Mouse (Mus musculus): ENCODE measurements at regions not wholly inside any gene's neighbourhood (a gene's known extent, or its start where the extent isn't known, plus 50 kb on each side); places are given as distances from the start of the nearest gene placed in this dataset.

GRCm38 (mm10) chr1:97540291-97541161 lies 121.3 kb downstream of the D1Ertd622e start:
- TF ChIP-seq CTCF (IDR thresholded peaks at IDR 0.05; ENCODE audit: low read depth, low read length): no peak
- no peak for TF ChIP-seq POLR2A (IDR thresholded peaks at IDR 0.05; ENCODE audit: extremely low read depth, insufficient read depth, low read length)
- no peaks in the 10 kb centered on the region for H3K79me2 ChIP-seq (ENCODE audit: control insufficient read depth, insufficient read depth, low read length)
- H3K4me3 ChIP-seq (ENCODE audit: insufficient read depth, low read depth, low read length): no peak overlapping the region
- no peaks in the 10 kb centered on the region for H3K36me3 ChIP-seq (ENCODE audit: control insufficient read depth, insufficient read depth, low read length)
- no peak overlapping the region for H3K9ac ChIP-seq (ENCODE audit: low read depth, low read length)
- no peaks in the 10 kb centered on the region for H3K4me1 ChIP-seq (ENCODE audit: control insufficient read depth, insufficient read depth, low read length)
- 72% methylated on average over 16 of the region's 16 CpGs for WGBS
- no peak overlapping the region for H3K27ac ChIP-seq (replicated peaks; ENCODE audit: insufficient read depth, low read depth, low read length)
- no peak for DNase-seq (ENCODE audit: extremely low read depth, low read depth, low spot score)
- no peaks in the 10 kb centered on the region for H3K27me3 ChIP-seq (ENCODE audit: control insufficient read depth, insufficient read depth, low read length)

- no peak overlapping the region for H3K27ac ChIP-seq (replicated peaks; ENCODE audit: insufficient read depth, low read depth, low read length)
- WGBS: 36% methylated on average over 1 of the region's 1 CpGs
- H3K4me3 ChIP-seq (ENCODE audit: insufficient read depth, low read depth, low read length): no peak overlapping the region
- no peaks in the 10 kb centered on the region for H3K27me3 ChIP-seq (ENCODE audit: control insufficient read depth, insufficient read depth, low read length)
- H3K79me2 ChIP-seq (ENCODE audit: control insufficient read depth, insufficient read depth, low read length): no peaks in the 10 kb centered on the region
- TF ChIP-seq POLR2A (IDR thresholded peaks at IDR 0.05; ENCODE audit: extremely low read depth, insufficient read depth, low read length) (no peak), CTCF (IDR thresholded peaks at IDR 0.05; ENCODE audit: low read depth, low read length) (no peak)
- H3K36me3 ChIP-seq (ENCODE audit: control insufficient read depth, insufficient read depth, low read length): no peaks in the 10 kb centered on the region
- DNase-seq (ENCODE audit: extremely low read depth, low read depth, low spot score): peak; percentile 26
- H3K9ac ChIP-seq (ENCODE audit: low read depth, low read length): no peak overlapping the region
- no peaks in the 10 kb centered on the region for H3K4me1 ChIP-seq (ENCODE audit: control insufficient read depth, insufficient read depth, low read length)
Observed at GRCm38 (mm10) chr1:97496915-97497314, 165.0 kb downstream of the D1Ertd622e start.

- peak; percentile 62 for DNase-seq (ENCODE audit: extremely low read depth, low read depth, low spot score)
- Histone ChIP-seq H3K79me2 (ENCODE audit: control insufficient read depth, insufficient read depth, low read length) (no peaks in the 10 kb centered on the region), H3K4me3 (ENCODE audit: insufficient read depth, low read depth, low read length) (no peak overlapping the region), H3K4me1 (ENCODE audit: control insufficient read depth, insufficient read depth, low read length) (no peaks in the 10 kb centered on the region), H3K36me3 (ENCODE audit: control insufficient read depth, insufficient read depth, low read length) (no peaks in the 10 kb centered on the region), H3K9ac (ENCODE audit: low read depth, low read length) (no peak overlapping the region), H3K27me3 (ENCODE audit: control insufficient read depth, insufficient read depth, low read length) (no peaks in the 10 kb centered on the region), H3K27ac (replicated peaks; ENCODE audit: insufficient read depth, low read depth, low read length) (no peak overlapping the region)
- 18% methylated on average over 2 of the region's 2 CpGs for whole genome bisulfite sequencing
- TF ChIP-seq CTCF (IDR thresholded peaks at IDR 0.05; ENCODE audit: low read depth, low read length) (no peak), POLR2A (IDR thresholded peaks at IDR 0.05; ENCODE audit: extremely low read depth, insufficient read depth, low read length) (no peak)
Observed at GRCm38 (mm10) chr1:97479921-97480320, 182.0 kb downstream of the D1Ertd622e start.

Data from liver, adult 2 months (tissue).